Mouse (Mus musculus) small intestine, adult 2 months (tissue): ENCODE measurements around the gene Gm11060. TPM values are rescaled to one million over a fixed set of nuclear protein-coding genes. Genes with fewer than 3 reads are reported as not detected.

Source experiments
- H3K27ac ChIP-seq: fragments of 200-500 bp; 2 replicates; pipeline ENCODE4 v1.5.1; 2012; ENCODE audit warnings: low read depth, low read length, control low read depth, inconsistent platforms; ENCODE audit not compliant: insufficient read depth
- H3K27me3 ChIP-seq: fragments of 200-500 bp; 2 replicates; pipeline ENCODE4 v1.6.1; 2012; ENCODE audit warnings: mild to moderate bottlenecking, moderate library complexity, low read length, inconsistent platforms; ENCODE audit not compliant: control insufficient read depth, insufficient read depth
- H3K36me3 ChIP-seq: fragments of 200-500 bp; 2 replicates; pipeline ENCODE4 v1.6.1; 2012; ENCODE audit warnings: mild to moderate bottlenecking, low read length, control low read depth, inconsistent platforms; ENCODE audit not compliant: control insufficient read depth, insufficient read depth
- H3K4me1 ChIP-seq: fragments of 200-500 bp; 2 replicates; pipeline ENCODE4 v1.6.1; 2012; ENCODE audit warnings: low read length, inconsistent platforms, mixed read lengths; ENCODE audit not compliant: control insufficient read depth, insufficient read depth, insufficient read length
- H3K4me3 ChIP-seq: fragments of 200-500 bp; 2 replicates; pipeline ENCODE4 v1.5.1; 2012; ENCODE audit warnings: low read depth, mild to moderate bottlenecking, control low read depth, inconsistent platforms, low read length, moderate library complexity
- CTCF ChIP-seq: fragments of 200-500 bp; IDR thresholded peaks from 2 replicates; pipeline ENCODE4 v1.5.1; 2012; ENCODE audit warnings: low read depth, mild to moderate bottlenecking, control low read depth, inconsistent platforms, low read length, moderate library complexity, mixed read lengths; ENCODE audit not compliant: insufficient replicate concordance, insufficient read length; ENCODE audit errors: extremely low read depth
- POLR2A ChIP-seq: fragments of 200-500 bp; IDR thresholded peaks from 2 replicates; pipeline ENCODE4 v1.6.1; 2012; ENCODE audit warnings: low read depth, mild to moderate bottlenecking, control low read depth, inconsistent platforms, low read length, moderate library complexity
- WGBS: fragments of 180-500 bp; shearing (Covaris S2); methylation state at CpG from one replicate; pipeline ENCODE4 v1.1.7; 2018; 5-methylcytosine and 5-hydroxymethylcytosine counted together
- polyA plus RNA-seq: library from polyadenylated mRNA; depleted of rRNA; stranded (reverse); fragments of >200 nt; gene quantifications from 2 replicates; pipeline ENCODE4 v1.2.3, GENCODE M21; 2012

Gene Gm11060
- polyA plus RNA-seq, 1 experiment: not detected

- H3K27ac ChIP-seq: no peak overlapping the region
- WGBS: 37% methylated on average over 7 of the region's 7 CpGs
Measured at GRCm38 (mm10) chr2:105089581-105090508, 2.0 kb upstream of the Gm11060 start.

DNA sequence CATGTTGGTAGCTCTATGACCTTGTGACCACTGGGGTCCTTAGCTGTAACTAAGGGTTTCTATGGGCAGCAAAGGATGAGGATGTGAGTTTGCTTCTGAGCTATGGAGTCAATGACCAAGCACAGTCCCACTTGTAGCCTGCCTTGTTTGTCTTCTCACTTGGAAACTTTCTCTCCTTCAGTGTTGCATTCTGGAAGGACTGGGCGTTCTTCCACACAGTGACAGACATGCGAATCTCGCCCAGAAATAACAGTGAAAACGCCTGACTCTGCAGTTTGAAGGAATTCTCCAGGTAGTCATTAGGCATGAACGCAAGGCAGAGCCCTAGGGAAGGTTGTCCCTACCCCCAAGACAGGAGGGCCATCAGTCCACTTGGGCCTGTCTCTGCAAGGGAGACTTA is 827 bp upstream of the Gm11060 start:
- no peak for TF ChIP-seq CTCF
- WGBS: 72% methylated on average over 5 of the region's 5 CpGs
- no peak overlapping the region for H3K4me3 ChIP-seq
- no peaks in the 10 kb centered on the region for H3K4me1 ChIP-seq
- no peak overlapping the region for H3K27ac ChIP-seq
- H3K36me3 ChIP-seq: no peaks in the 10 kb centered on the region
- H3K27me3 ChIP-seq: no peaks in the 10 kb centered on the region

More at GRCm38 (mm10) chr2:105089581-105090508, 2.0 kb upstream of the Gm11060 start:
- H3K27me3 ChIP-seq: no peaks in the 10 kb centered on the region
- TF ChIP-seq CTCF (no peak), POLR2A (no peak)
- no peaks in the 10 kb centered on the region for H3K36me3 ChIP-seq
- no peak overlapping the region for H3K4me3 ChIP-seq
- no peaks in the 10 kb centered on the region for H3K4me1 ChIP-seq

DNA sequence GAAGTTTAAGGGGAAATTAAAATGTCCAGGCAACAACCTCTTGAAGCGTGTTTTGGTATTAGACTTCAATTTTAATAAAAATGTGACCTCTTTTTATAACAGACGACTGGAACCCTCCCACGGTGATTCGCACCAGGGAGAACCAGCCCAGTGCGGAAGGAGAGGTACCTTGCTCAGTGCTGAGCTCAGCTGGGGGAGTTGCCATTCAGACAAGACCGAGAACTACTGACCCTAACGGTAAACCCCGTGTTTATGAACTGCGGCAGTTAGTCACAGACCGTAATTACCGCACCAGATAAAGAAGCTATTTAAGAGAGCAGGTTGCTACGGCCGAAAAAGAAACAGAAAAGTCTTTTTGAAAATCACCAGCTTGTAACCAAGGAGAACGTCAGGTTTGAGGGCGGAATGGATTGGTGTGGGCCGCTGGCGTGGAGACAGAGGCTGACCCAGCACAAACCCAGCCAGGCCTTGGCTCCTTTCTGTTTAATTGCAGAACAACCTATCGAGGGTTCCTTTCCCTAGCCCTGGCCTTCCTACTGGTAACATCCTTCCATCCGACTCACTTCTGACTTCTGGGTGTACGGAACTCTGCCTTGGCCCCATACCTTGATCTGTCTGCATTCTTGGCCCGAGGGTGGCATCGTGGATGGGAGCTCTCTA is 5.6 kb downstream of the Gm11060 start:
- WGBS: 91% methylated on average over 22 of the region's 22 CpGs
- TF ChIP-seq CTCF (no peak), POLR2A (no peak)
- Histone ChIP-seq H3K4me1 (no peaks in the 10 kb centered on the region), H3K36me3 (no peaks in the 10 kb centered on the region), H3K27me3 (no peaks in the 10 kb centered on the region), H3K27ac (no peak overlapping the region), H3K4me3 (no peak overlapping the region)

DNA sequence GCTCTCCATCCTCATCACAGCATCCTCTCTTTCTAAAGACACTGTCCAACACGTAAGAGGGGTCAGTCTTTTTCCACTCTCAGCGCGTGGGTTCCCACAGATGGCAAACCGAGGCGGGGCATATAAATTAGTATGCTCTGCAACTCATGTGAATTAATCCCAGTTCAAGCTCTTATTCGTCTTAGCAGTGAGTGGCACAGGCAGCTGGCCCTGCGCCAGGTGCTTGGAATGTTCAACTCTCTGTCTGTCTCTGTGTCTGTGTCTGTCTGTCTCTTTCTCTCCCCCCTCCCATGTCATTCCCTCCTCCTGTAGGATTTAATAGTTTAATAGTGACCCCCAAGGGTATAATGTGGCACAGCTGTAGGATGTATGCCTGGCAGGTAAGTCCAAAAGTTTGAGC is 7.6 kb downstream of the Gm11060 start:
- Histone ChIP-seq H3K4me1 (no peaks in the 10 kb centered on the region), H3K27ac (no peak overlapping the region), H3K27me3 (no peaks in the 10 kb centered on the region), H3K36me3 (no peaks in the 10 kb centered on the region), H3K4me3 (no peak overlapping the region)
- 75% methylated on average over 7 of the region's 7 CpGs for WGBS
- no peak for TF ChIP-seq POLR2A
- no peak for TF ChIP-seq CTCF

GRCm38 (mm10) chr2:105100541-105100940 is 8.7 kb downstream of the Gm11060 start:
- Histone ChIP-seq H3K36me3 (no peaks in the 10 kb centered on the region), H3K4me3 (no peak overlapping the region), H3K27ac (no peak overlapping the region), H3K27me3 (no peaks in the 10 kb centered on the region), H3K4me1 (no peaks in the 10 kb centered on the region)
- TF ChIP-seq POLR2A (no peak), CTCF (no peak)
- WGBS: 61% methylated on average over 7 of the region's 7 CpGs

GRCm38 (mm10) chr2:105108703-105109158 is 16.9 kb downstream of the Gm11060 start:
- no peaks in the 10 kb centered on the region; the same call in 1 of the 2 replicates for H3K27me3 ChIP-seq
- WGBS: 20% methylated on average over 6 of the region's 6 CpGs

GRCm38 (mm10) chr2:105114074-105114473 is 22.3 kb downstream of the Gm11060 start:
- H3K36me3 ChIP-seq: no peaks in the 10 kb centered on the region
- peaks cover 5% of the 10 kb centered on the region; the same call in 1 of the 2 replicates for H3K27me3 ChIP-seq
- no peak for TF ChIP-seq CTCF
- TF ChIP-seq POLR2A: no peak
- H3K4me3 ChIP-seq: no peak overlapping the region
- WGBS: 30% methylated on average over 9 of the region's 9 CpGs
- no peaks in the 10 kb centered on the region for H3K4me1 ChIP-seq
- H3K27ac ChIP-seq: no peak overlapping the region

More at GRCm38 (mm10) chr2:105108703-105109158, 16.9 kb downstream of the Gm11060 start:
- Histone ChIP-seq H3K36me3 (no peaks in the 10 kb centered on the region), H3K4me1 (no peaks in the 10 kb centered on the region), H3K27ac (no peak overlapping the region), H3K4me3 (no peak overlapping the region)
- TF ChIP-seq CTCF: no peak
- no peak for TF ChIP-seq POLR2A
